Mouse (Mus musculus) bone marrow macrophage, adult 2 months (primary cell): ENCODE results near the gene Cd55.

Experiments
- CTCF ChIP-seq: IDR thresholded peaks from 2 replicates; pipeline ENCODE4 v1.5.1; 2012; ENCODE audit warnings: low read depth, mild to moderate bottlenecking, low read length, moderate library complexity
- POLR2A ChIP-seq: IDR thresholded peaks from 2 replicates; pipeline ENCODE4 v1.6.1; 2012; ENCODE audit warnings: mild to moderate bottlenecking, low read depth, low read length, borderline replicate concordance

GRCm38 (mm10) chr1:130508030-130508956 lies 45.7 kb upstream of the Cd55 start:
- TF ChIP-seq POLR2A (no peak), CTCF (no peak)
